Mouse (Mus musculus): ENCODE measurements at regions not wholly inside any gene's neighbourhood (a gene's known extent, or its start where the extent isn't known, plus 50 kb on each side); places are given as distances from the start of the nearest gene placed in this dataset.

GRCm38 (mm10) chrX:7474831-7475230 lies 98.6 kb upstream of the Foxp3 start:
- no peak for DNase-seq (ENCODE audit: low read depth)

DNA sequence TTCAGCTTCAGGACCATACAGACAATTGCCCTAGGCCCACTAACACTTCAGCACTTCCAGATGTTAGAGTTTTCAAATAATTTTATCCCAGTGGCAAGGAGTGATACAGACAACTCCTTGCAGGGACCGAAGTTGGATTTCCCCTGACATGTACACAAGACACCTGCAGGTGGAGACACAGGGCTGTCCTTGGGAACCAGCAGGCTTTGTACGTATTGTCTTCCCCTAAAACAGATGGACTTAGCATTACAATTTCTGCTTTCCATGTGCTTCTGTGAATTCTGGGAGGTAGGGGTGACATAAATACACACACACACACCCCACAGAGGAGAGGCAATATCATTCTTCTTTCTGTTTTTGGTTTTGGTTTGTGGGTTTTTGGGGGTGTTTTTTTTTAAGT lies 98.2 kb upstream of the Usp27x start:
- DNase-seq (ENCODE audit: low read depth): peak; percentile 69

- DNase-seq (ENCODE audit: low read depth): no peak
These were observed 94.2 kb upstream of the Usp27x start for GRCm38 (mm10) chrX:7469801-7470200.

- no peak for DNase-seq (ENCODE audit: low read depth)
These were observed 92.4 kb upstream of the Usp27x start for GRCm38 (mm10) chrX:7467985-7468384.

- DNase-seq (ENCODE audit: low read depth): no peak
These were observed 81.2 kb upstream of the Usp27x start for GRCm38 (mm10) chrX:7456851-7457250.

DNA sequence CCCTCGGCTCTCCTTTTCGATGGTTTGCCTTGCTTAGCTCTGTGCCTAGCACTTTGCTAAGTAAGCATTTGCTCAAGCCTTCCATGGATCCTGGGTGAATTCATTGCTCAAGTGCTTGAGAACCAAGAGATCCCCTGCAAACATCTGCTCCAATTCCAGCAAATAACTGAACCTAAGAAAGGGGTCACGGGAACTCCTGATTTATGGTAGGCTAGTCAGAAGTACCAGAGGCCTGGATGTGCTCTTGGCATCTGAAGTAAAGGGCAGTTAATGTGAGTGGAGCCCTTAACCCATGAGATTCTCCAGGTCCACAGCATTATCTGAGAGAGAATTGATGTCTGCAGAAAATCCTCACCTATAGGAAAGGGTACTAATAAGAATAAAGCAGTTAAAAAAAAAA lies 69.4 kb upstream of the Usp27x start:
- DNase-seq (ENCODE audit: low read depth): no peak

GRCm38 (mm10) chrX:7444583-7444982 lies 69.0 kb upstream of the Usp27x start:
- no peak for DNase-seq (ENCODE audit: low read depth)

DNA sequence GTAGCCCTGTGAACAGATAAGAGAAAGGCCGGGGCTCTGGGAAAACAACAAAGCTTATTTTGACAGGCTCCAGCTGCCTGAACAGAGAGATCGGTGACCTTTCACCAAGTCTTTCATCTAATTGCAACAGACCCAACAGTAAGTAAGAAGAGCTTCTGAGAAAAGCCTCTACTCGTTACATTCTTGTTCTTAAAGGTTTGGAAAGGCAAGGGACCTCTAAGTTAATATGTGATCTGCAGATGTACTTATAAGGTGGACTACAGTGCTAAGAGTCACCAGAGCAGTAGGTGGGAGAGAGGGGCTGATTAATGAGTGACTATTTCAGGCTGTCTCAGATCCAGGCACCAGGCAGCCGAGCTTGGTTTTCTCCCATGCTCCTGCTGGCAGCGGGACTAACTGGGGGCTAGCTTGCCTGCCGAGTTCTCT lies 68.4 kb upstream of the Usp27x start:
- DNase-seq (ENCODE audit: low read depth): no peak

DNA sequence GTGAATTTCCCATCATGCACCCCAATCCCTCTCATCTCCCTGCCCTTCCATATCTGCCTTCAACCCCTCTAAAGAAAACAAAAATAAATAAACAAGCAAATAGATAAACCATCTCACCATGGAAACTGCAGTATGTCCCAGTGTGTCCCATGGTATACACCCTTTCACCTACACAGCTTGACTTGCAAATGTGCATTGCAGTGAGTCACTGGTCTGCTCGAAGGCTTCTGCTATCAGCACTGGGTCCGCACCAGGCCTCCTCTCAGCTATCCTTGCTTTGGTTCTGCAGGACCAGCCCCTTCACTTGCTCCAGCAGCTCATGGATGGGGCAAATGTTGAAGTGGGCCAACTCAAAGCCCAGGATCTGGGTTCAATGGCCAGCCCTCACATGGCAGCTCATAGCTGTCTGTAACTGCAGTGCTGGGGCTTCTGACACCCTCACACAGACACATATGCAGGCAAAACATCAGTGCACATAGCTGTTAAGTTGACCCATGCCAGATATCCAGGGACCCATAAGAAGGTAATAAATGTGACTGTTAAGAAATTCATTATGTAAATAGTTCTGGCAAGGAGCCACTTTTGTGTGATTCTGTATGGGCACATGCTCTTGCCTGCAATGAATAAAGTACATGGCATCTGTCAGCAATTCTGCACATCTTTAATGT lies 59.9 kb upstream of the Usp27x start:
- no peak for DNase-seq (ENCODE audit: low read depth)

DNA sequence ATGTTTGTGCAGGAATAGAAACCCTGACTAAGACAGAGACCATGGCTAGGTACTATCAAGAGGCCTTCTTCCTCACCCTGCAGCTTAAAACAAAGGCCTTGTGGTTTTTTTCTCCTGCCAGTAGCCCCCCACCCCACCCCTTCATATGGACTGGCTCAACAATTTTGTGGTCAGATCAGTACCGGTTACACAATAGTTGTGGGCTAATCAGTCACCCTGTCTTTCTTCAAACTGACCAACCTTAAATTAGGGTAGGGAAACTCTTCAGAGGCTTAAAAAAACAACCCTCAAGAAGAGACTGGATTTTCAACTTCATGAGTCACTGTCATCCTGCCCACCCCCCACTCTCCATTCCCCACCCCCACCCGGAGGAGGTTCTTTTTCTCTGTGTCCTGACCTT lies 58.6 kb upstream of the Usp27x start:
- DNase-seq (ENCODE audit: low read depth): no peak

DNA sequence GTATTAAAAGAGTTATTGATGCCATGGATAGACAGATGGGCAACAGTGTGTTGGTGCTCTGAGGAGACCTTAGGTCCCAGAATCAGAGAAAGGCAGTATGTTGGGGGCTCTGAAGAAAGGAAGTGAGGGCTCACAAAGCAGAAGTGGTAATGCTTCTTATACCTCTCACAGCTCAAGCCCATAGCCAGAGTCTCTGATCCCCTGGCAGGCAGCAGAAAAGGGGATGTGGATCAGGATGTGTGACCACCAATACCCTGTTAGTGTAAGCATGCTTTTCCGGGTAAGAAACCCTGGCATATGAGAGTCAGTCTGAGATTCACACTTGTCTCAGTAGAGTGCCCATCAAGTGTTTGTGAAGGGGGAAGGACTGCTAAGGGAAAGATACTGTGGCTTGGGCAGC lies 54.8 kb upstream of the Usp27x start:
- no peak for DNase-seq (ENCODE audit: low read depth)

- peak; percentile 37 for DNase-seq (ENCODE audit: low read depth)
These were observed 53.9 kb upstream of the Usp27x start for GRCm38 (mm10) chrX:7429524-7429865.

DNA sequence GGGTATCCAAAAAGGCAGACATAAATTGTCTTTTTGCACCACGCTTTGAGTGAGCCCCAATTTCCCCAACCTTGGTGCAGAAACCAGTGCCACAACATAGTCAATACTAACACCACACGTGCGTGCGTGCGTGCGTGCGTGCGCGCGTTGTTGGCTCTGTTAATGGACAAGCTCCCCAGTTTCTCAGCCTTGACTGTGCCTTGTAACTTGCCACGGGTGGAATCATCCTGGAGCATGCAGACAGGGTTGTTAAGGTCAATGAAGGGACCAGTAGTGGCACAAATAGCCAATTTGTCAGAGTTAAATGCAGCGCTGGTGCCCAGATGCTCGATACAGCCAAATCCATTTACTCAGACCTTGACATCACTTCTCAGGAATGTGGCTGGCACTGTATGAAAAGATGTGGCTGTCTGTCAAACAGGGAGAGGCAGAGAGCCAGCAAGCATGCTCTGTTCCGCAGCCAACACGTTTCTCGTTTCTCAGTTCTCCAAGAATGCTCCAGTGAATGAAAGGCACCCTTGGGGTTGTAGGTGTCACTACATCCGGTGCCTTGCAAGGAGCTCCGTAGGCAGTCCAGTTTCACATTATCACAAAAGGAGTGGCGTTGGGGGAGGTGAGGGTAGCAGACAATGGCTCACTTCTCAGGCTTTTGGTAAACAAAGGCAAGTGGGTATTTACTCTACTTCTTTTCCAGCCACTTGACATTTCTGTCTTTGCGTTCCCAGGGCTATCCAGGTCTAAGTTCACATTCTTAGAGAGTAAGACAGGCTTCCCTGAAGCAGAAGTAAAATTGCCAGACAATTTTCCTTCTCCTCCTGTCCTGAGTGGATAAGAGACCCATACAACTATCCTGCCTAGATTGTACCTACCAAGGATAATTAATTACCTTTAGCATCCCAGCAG lies 53.2 kb upstream of the Usp27x start:
- DNase-seq (ENCODE audit: low read depth): peak; percentile 27
